Mouse (Mus musculus): ENCODE measurements around the gene Nop58. TPM values are rescaled to one million over a fixed set of nuclear protein-coding genes. Genes with fewer than 3 reads are reported as not detected.

Gene Nop58
- polyA plus RNA-seq, 1 experiment = 651 TPM

DNA sequence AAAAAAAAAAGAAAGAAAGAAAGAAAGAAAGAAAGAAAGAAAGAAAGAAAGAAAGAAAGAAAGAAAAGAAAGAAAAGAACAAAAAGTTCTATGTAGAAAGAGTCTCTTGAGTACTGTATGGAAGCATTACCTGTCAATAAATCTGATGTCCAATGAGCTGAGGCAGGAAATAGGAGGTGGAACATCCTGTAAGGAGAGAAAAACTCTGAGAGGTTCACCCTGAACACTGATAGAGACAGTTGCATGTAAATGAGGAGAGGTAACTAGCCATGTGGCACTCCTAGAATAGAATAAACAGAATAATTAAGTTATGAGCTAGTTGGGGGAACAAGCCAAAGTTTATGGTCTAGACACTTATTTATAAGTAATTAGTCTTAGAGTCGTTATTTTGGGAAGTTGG lies 73.6 kb downstream of the Nop58 start:
- no peaks in the 10 kb centered on the region for H3K27me3 ChIP-seq (ENCODE audit: control insufficient read depth, insufficient read depth, low read length, poor library complexity, severe bottlenecking)
- no peak overlapping the region for H3K4me3 ChIP-seq (ENCODE audit: low read depth, low read length)
- H3K4me1 ChIP-seq (ENCODE audit: control insufficient read depth, insufficient read depth, low read length) = no peaks in the 10 kb centered on the region
- no peak overlapping the region for H3K9ac ChIP-seq (ENCODE audit: low read depth, poor library complexity, severe bottlenecking)
- H3K36me3 ChIP-seq (ENCODE audit: control insufficient read depth, insufficient read depth, low read length, poor library complexity, severe bottlenecking) = no peaks in the 10 kb centered on the region
- no peak overlapping the region for H3K27ac ChIP-seq (ENCODE audit: insufficient read depth, low read length)
- no peaks in the 10 kb centered on the region for H3K9me3 ChIP-seq (replicated peaks; ENCODE audit: control insufficient read depth, insufficient read depth, low read length, poor library complexity, severe bottlenecking)
- TF ChIP-seq CTCF (IDR thresholded peaks at IDR 0.05; ENCODE audit: low read depth, low read length) (no peak), EP300 (IDR thresholded peaks at IDR 0.05; ENCODE audit: insufficient read depth, low read depth, low read length) (no peak), POLR2A (IDR thresholded peaks at IDR 0.05; ENCODE audit: insufficient read depth, low read length) (no peak)

DNA sequence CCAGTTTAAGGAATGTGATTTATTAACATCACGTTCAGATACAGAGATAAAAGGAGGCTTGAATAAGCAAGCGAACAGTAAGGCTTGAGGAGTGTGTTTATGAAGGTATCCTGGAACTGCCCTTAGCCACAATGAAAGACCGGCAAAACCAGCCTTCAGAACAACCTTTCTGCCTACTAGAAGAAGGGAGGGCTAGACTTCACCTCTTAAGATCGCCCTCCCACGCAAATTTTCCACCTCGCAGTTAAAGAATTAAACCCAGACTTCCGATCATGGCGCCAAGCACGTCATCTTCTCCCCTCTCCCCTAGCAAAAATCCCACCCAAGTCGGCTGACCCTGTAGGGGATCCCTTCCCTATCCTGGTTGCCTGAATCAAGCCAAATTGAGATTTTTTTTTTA lies 77.4 kb downstream of the Nop58 start:
- Histone ChIP-seq H3K9ac (ENCODE audit: low read depth, poor library complexity, severe bottlenecking) (peak overlapping the region; percentile 89), H3K4me3 (ENCODE audit: low read depth, low read length) (peak overlapping the region; percentile 84), H3K4me1 (ENCODE audit: control insufficient read depth, insufficient read depth, low read length) (no peaks in the 10 kb centered on the region), H3K36me3 (ENCODE audit: control insufficient read depth, insufficient read depth, low read length, poor library complexity, severe bottlenecking) (no peaks in the 10 kb centered on the region), H3K27ac (ENCODE audit: insufficient read depth, low read length) (peak overlapping the region; percentile 60), H3K9me3 (replicated peaks; ENCODE audit: control insufficient read depth, insufficient read depth, low read length, poor library complexity, severe bottlenecking) (no peaks in the 10 kb centered on the region), H3K27me3 (ENCODE audit: control insufficient read depth, insufficient read depth, low read length, poor library complexity, severe bottlenecking) (no peaks in the 10 kb centered on the region)
- TF ChIP-seq POLR2A (IDR thresholded peaks at IDR 0.05; ENCODE audit: insufficient read depth, low read length) (no peak), EP300 (IDR thresholded peaks at IDR 0.05; ENCODE audit: insufficient read depth, low read depth, low read length) (no peak), CTCF (IDR thresholded peaks at IDR 0.05; ENCODE audit: low read depth, low read length) (no peak)

- H3K9me3 ChIP-seq (replicated peaks; ENCODE audit: control insufficient read depth, insufficient read depth, low read length, poor library complexity, severe bottlenecking) = no peaks in the 10 kb centered on the region
- peak overlapping the region; percentile 89 for H3K9ac ChIP-seq (ENCODE audit: low read depth, poor library complexity, severe bottlenecking)
- peak overlapping the region; percentile 60 for H3K27ac ChIP-seq (ENCODE audit: insufficient read depth, low read length)
- no peaks in the 10 kb centered on the region for H3K27me3 ChIP-seq (ENCODE audit: control insufficient read depth, insufficient read depth, low read length, poor library complexity, severe bottlenecking)
- H3K36me3 ChIP-seq (ENCODE audit: control insufficient read depth, insufficient read depth, low read length, poor library complexity, severe bottlenecking) = no peaks in the 10 kb centered on the region
- no peak for TF ChIP-seq CTCF (IDR thresholded peaks at IDR 0.05; ENCODE audit: low read depth, low read length)
- TF ChIP-seq EP300 (IDR thresholded peaks at IDR 0.05; ENCODE audit: insufficient read depth, low read depth, low read length) = no peak
- TF ChIP-seq POLR2A (IDR thresholded peaks at IDR 0.05; ENCODE audit: insufficient read depth, low read length) = no peak
- peak overlapping the region; percentile 84 for H3K4me3 ChIP-seq (ENCODE audit: low read depth, low read length)
- no peaks in the 10 kb centered on the region for H3K4me1 ChIP-seq (ENCODE audit: control insufficient read depth, insufficient read depth, low read length)
Measured at GRCm38 (mm10) chr1:59762651-59763163, 77.9 kb downstream of the Nop58 start.

- no peaks in the 10 kb centered on the region for H3K4me1 ChIP-seq (ENCODE audit: control insufficient read depth, insufficient read depth, low read length)
- peak within 1 kb of the TSS; percentile 60 for H3K27ac ChIP-seq (ENCODE audit: insufficient read depth, low read length)
- H3K9ac ChIP-seq (ENCODE audit: low read depth, poor library complexity, severe bottlenecking) = peak within 1 kb of the TSS; percentile 89
- H3K9me3 ChIP-seq (replicated peaks; ENCODE audit: control insufficient read depth, insufficient read depth, low read length, poor library complexity, severe bottlenecking) = no peaks in the 10 kb centered on the region
- H3K36me3 ChIP-seq (ENCODE audit: control insufficient read depth, insufficient read depth, low read length, poor library complexity, severe bottlenecking) = no peaks in the 10 kb centered on the region
- H3K4me3 ChIP-seq (ENCODE audit: low read depth, low read length) = peak within 1 kb of the TSS; percentile 84
- H3K27me3 ChIP-seq (ENCODE audit: control insufficient read depth, insufficient read depth, low read length, poor library complexity, severe bottlenecking) = no peaks in the 10 kb centered on the region
- peak; percentile 84 for TF ChIP-seq POLR2A (IDR thresholded peaks at IDR 0.05; ENCODE audit: insufficient read depth, low read length)
- TF ChIP-seq EP300 (IDR thresholded peaks at IDR 0.05; ENCODE audit: insufficient read depth, low read depth, low read length) = no peak
Measured at GRCm38 (mm10) chr1:59763164-59763768, 78.5 kb downstream of the Nop58 start, which contains the start of gene Bmpr2. Bmpr2 (plus strand) TSS chr1:59763400.

GRCm38 (mm10) chr1:59763781-59764251 lies 79.0 kb downstream of the Nop58 start:
- Histone ChIP-seq H3K36me3 (ENCODE audit: control insufficient read depth, insufficient read depth, low read length, poor library complexity, severe bottlenecking) (no peaks in the 10 kb centered on the region), H3K27me3 (ENCODE audit: control insufficient read depth, insufficient read depth, low read length, poor library complexity, severe bottlenecking) (no peaks in the 10 kb centered on the region), H3K4me1 (ENCODE audit: control insufficient read depth, insufficient read depth, low read length) (no peaks in the 10 kb centered on the region), H3K9me3 (replicated peaks; ENCODE audit: control insufficient read depth, insufficient read depth, low read length, poor library complexity, severe bottlenecking) (no peaks in the 10 kb centered on the region), H3K4me3 (ENCODE audit: low read depth, low read length) (peak overlapping the region; percentile 81), H3K27ac (ENCODE audit: insufficient read depth, low read length) (no peak overlapping the region), H3K9ac (ENCODE audit: low read depth, poor library complexity, severe bottlenecking) (peak overlapping the region; percentile 89)
- TF ChIP-seq CTCF (IDR thresholded peaks at IDR 0.05; ENCODE audit: low read depth, low read length) (no peak), EP300 (IDR thresholded peaks at IDR 0.05; ENCODE audit: insufficient read depth, low read depth, low read length) (no peak), POLR2A (IDR thresholded peaks at IDR 0.05; ENCODE audit: insufficient read depth, low read length) (no peak)

DNA sequence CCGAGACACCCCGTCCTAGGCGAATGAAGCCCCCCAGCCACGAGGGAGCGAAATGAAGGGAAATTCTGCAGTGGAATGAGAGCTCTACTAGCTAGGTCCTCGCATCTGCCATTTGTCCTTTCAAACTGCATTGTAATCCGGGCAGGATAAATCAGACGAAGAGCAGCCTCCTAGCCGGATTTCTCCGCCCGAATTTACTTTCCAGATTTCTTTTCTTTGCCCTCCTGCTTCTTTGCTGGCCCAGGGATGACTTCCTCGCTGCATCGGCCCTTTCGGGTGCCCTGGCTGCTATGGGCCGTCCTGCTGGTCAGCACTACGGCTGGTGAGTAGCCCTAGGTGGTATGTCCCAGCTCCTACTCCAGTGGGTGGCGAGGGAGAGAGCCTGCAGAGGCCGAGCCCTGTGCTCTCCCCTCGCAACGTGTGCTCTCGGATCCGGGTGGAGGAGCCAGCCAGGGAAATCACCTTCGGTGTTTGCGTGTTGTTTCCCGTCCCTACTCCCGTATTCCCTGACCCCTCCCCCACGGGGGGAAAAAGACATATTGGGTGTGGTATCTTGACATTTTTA lies 79.7 kb downstream of the Nop58 start:
- no peaks in the 10 kb centered on the region; the same call in 1 of the 2 replicates for H3K36me3 ChIP-seq (ENCODE audit: control insufficient read depth, insufficient read depth, low read length, poor library complexity, severe bottlenecking)
- TF ChIP-seq POLR2A (IDR thresholded peaks at IDR 0.05; ENCODE audit: insufficient read depth, low read length) (no peak), EP300 (IDR thresholded peaks at IDR 0.05; ENCODE audit: insufficient read depth, low read depth, low read length) (no peak), CTCF (IDR thresholded peaks at IDR 0.05; ENCODE audit: low read depth, low read length) (no peak)
- H3K27me3 ChIP-seq (ENCODE audit: control insufficient read depth, insufficient read depth, low read length, poor library complexity, severe bottlenecking) = no peaks in the 10 kb centered on the region
- peak overlapping the region; percentile 81 for H3K4me3 ChIP-seq (ENCODE audit: low read depth, low read length)
- H3K4me1 ChIP-seq (ENCODE audit: control insufficient read depth, insufficient read depth, low read length) = no peaks in the 10 kb centered on the region
- H3K27ac ChIP-seq (ENCODE audit: insufficient read depth, low read length) = no peak overlapping the region
- H3K9me3 ChIP-seq (replicated peaks; ENCODE audit: control insufficient read depth, insufficient read depth, low read length, poor library complexity, severe bottlenecking) = no peaks in the 10 kb centered on the region
- peak overlapping the region; percentile 89 for H3K9ac ChIP-seq (ENCODE audit: low read depth, poor library complexity, severe bottlenecking)

Measured in ES-Bruce4 (cell line).